Mouse (Mus musculus) heart, postnatal 0 days (tissue): Measurements from ENCODE around the gene Hivep2.

ENCODE experiments used
- CTCF ChIP-seq: IDR thresholded peaks from 2 replicates; pipeline ENCODE4 v1.5.1; 2016; ENCODE audit warnings: antibody characterized with exemption, control low read depth, low read depth
- EP300 ChIP-seq: IDR thresholded peaks from 2 replicates; pipeline ENCODE4 v1.6.1; 2016; ENCODE audit warnings: antibody characterized with exemption, low read depth

GRCm38 (mm10) chr10:14017338-14017737, 51.5 kb downstream of the Hivep2 start:
- no peak for TF ChIP-seq CTCF
- no peak for TF ChIP-seq EP300
